8 mouse cellular contexts compared by ENCODE assay signal in genomic region chr12:111162312-111163061, GRCm38 (mm10). TPM values are rescaled to one million over a fixed set of nuclear protein-coding genes. Genes with fewer than 3 reads are reported as not detected.
A peak's percentile ranks its signal among the peaks of the same experiment; 100 is the strongest.
DNase-seq lines count a peak whose midpoint lies in the region; ATAC-seq and TF ChIP-seq lines count a peak whose summit lies in the region.

No protein-coding gene starts in this region.

- ATAC-seq in frontal cortex, adult (ENCODE audit: low TSS enrichment), result peak; percentile 49
- ATAC-seq in intestine, postnatal 0 days, result no peak
- no peak for ATAC-seq in liver, embryonic 12.5 days
- peak; percentile 79 for ATAC-seq in neural tube, embryonic 15.5 days (ENCODE audit: low FRiP score)

- no peaks in the 10 kb centered on the region for H3K36me3 ChIP-seq in intestine, postnatal 0 days (ENCODE audit: control insufficient read depth, insufficient read depth)
- no peaks in the 10 kb centered on the region for H3K36me3 ChIP-seq in liver, embryonic 12.5 days
- no peaks in the 10 kb centered on the region for H3K36me3 ChIP-seq in neural tube, embryonic 15.5 days

- H3K9me3 ChIP-seq in intestine, postnatal 0 days (ENCODE audit: control insufficient read depth), result no peaks in the 10 kb centered on the region
- H3K9me3 ChIP-seq in liver, embryonic 12.5 days (replicated peaks), result no peaks in the 10 kb centered on the region
- no peaks in the 10 kb centered on the region for H3K9me3 ChIP-seq in neural tube, embryonic 15.5 days (replicated peaks)

- H3K27me3 ChIP-seq in intestine, postnatal 0 days (replicated peaks; ENCODE audit: control insufficient read depth, insufficient read depth, low read length), result no peaks in the 10 kb centered on the region
- peaks cover 7% of the 10 kb centered on the region for H3K27me3 ChIP-seq in liver, embryonic 12.5 days (replicated peaks)
- H3K27me3 ChIP-seq in neural tube, embryonic 15.5 days (replicated peaks), result no peaks in the 10 kb centered on the region

- no peak for TF ChIP-seq CTCF in intestine, postnatal 0 days (IDR thresholded peaks at IDR 0.05; ENCODE audit: low read depth)

- H3K9ac ChIP-seq in intestine, postnatal 0 days (ENCODE audit: low read depth, low read length), result no peak overlapping the region
- 0 out of 2 replicates have a peak overlapping the region, but pooled peaks have one; percentile 18 for H3K9ac ChIP-seq in liver, embryonic 12.5 days
- peak overlapping the region; percentile 50 for H3K9ac ChIP-seq in neural tube, embryonic 15.5 days (replicated peaks)

- H3K4me1 ChIP-seq in intestine, postnatal 0 days (replicated peaks; ENCODE audit: control insufficient read depth, insufficient read depth, low read length), result 0 out of 2 replicates have a peak, but pooled peaks cover 4% of the 10 kb centered on the region
- H3K4me1 ChIP-seq in liver, embryonic 12.5 days, result peaks cover 80% of the 10 kb centered on the region
- peaks cover 41% of the 10 kb centered on the region for H3K4me1 ChIP-seq in neural tube, embryonic 15.5 days

- no peak overlapping the region for H3K27ac ChIP-seq in intestine, postnatal 0 days (ENCODE audit: low read depth, low read length)
- H3K27ac ChIP-seq in liver, embryonic 12.5 days, result no peak overlapping the region
- H3K27ac ChIP-seq in neural tube, embryonic 15.5 days (replicated peaks), result peak overlapping the region; percentile 91

- H3K4me3 ChIP-seq in intestine, postnatal 0 days (ENCODE audit: low read depth, low read length), result no peak overlapping the region
- peak overlapping the region; percentile 25 for H3K4me3 ChIP-seq in liver, embryonic 12.5 days
- H3K4me3 ChIP-seq in neural tube, embryonic 15.5 days (replicated peaks), result peak overlapping the region; percentile 34

- 19% methylated on average over 16 of the region's 16 CpGs for WGBS in intestine, postnatal 0 days
- 19% methylated on average over 16 of the region's 16 CpGs for WGBS in liver, embryonic 12.5 days (ENCODE audit: insufficient replicate concordance)
- WGBS in neural tube, embryonic 15.5 days, result 7% methylated on average over 16 of the region's 16 CpGs

- peak overlapping the region; percentile 39 for H3K4me2 ChIP-seq in intestine, postnatal 0 days (replicated peaks; ENCODE audit: low read depth)
- peak overlapping the region; percentile 55 for H3K4me2 ChIP-seq in liver, embryonic 12.5 days
- H3K4me2 ChIP-seq in neural tube, embryonic 15.5 days, result peak overlapping the region; percentile 57

- peak; percentile 49 for DNase-seq in CD4-positive helper T cell, adult 2 months (ENCODE audit: low read depth, low spot score)
- DNase-seq in R1 (ENCODE audit: low read depth, low spot score), result peak; percentile 95
- DNase-seq in spleen, postnatal 36 days (ENCODE audit: low spot score in 2 of 2), result no peak
- no peak for DNase-seq in cerebellum, postnatal 4 days (ENCODE audit: low spot score in 2 of 2)

RNA-seq across cellular contexts. Expression of gene Traf3, which starts 3.7 kb away (rescaled TPM):
- 3.4 and 4.0 TPM in 2 replicates for polyA plus RNA-seq in intestine, postnatal 0 days (2015; fragmentation: Nextera tagmentation; extraction: Ambion mirVana)
- 5.6 and 6.2 TPM in 2 replicates for polyA plus RNA-seq in liver, embryonic 12.5 days (2016; fragmentation: Nextera tagmentation; extraction: Ambion mirVana)
- 16.9 and 19.0 TPM in 2 replicates for polyA plus RNA-seq in neural tube, embryonic 15.5 days (2015; fragmentation: Nextera tagmentation; extraction: Ambion mirVana)

RNA-seq across cellular contexts. Expression of gene 4930595D18Rik, which starts 21.8 kb away (rescaled TPM):
- not detected in 2 replicates for polyA plus RNA-seq in intestine, postnatal 0 days (2015; fragmentation: Nextera tagmentation; extraction: Ambion mirVana)
- polyA plus RNA-seq in liver, embryonic 12.5 days (2016; fragmentation: Nextera tagmentation; extraction: Ambion mirVana), result not detected in 2 replicates
- polyA plus RNA-seq in neural tube, embryonic 15.5 days (2015; fragmentation: Nextera tagmentation; extraction: Ambion mirVana), result not detected in 2 replicates

Comparison
In these comparisons a context has a peak if more than half of its experiments do, and no peak if none do; other contexts are left out.
1. DNase-seq: peak in CD4-positive helper T cell, adult 2 months (single experiment) and R1 (single experiment); none in spleen, postnatal 36 days (0 of 2) and cerebellum, postnatal 4 days (0 of 2).
2. ATAC-seq: peak in frontal cortex, adult (single experiment) and neural tube, embryonic 15.5 days (single experiment); none in intestine, postnatal 0 days (single experiment) and liver, embryonic 12.5 days (single experiment).
3. Peak in every context shown above with its lines, with median percentiles within 50 percentile points of each other: H3K4me2 ChIP-seq.